Mouse (Mus musculus) kidney, postnatal 14 days (tissue): ENCODE results near the gene Gm1330.
"Not testable (repeated sequence)": the region's sequence is repeated elsewhere in the genome, so short reads cannot be mapped to it uniquely, and the experiment has no call there.

ENCODE experiments used
- DNase-seq: peaks from one replicate; pipeline ENCODE4 v3.0.0; 2022; ENCODE audit warnings: mixed read lengths

Gene Gm1330

GRCm38 (mm10) chr2:149003151-149003550 lies at the start of gene Gm1330:
TSS of gene Gm1330 (minus strand) at chr2:149003251.
- no peak for DNase-seq

GRCm38 (mm10) chr2:149017137-149017536 lies 14.1 kb upstream of the Gm1330 start, which contains the start of gene Gm10750:
TSS of gene Gm10750 (minus strand) at chr2:149017237.
- DNase-seq: not testable (repeated sequence)

- no peak for DNase-seq
Observed at GRCm38 (mm10) chr2:149004826-149005225, 1.8 kb upstream of the Gm1330 start.

GRCm38 (mm10) chr2:148995133-148995532 lies 7.9 kb downstream of the Gm1330 start:
- DNase-seq: no peak
